ENCODE assay signal across 16 mouse cellular contexts in genomic region chr8:117548453-117548852, GRCm38 (mm10). TPM values are rescaled to one million over a fixed set of nuclear protein-coding genes. Genes with fewer than 3 reads are reported as not detected.
DNase-seq lines count a peak whose midpoint lies in the region; ATAC-seq lines count a peak whose summit lies in the region.
"Had no signal": no experiment of that assay in that cellular context is flagged by ENCODE, and none has a peak within 500 bp of the region (broad histone marks: within the 10 kb centered on the region; RNA-seq: fewer than 3 reads in every experiment).

No protein-coding gene starts in this region.

- no peaks in the 10 kb centered on the region for H3K27me3 ChIP-seq in liver, embryonic 11.5 days (replicated peaks; ENCODE audit: control insufficient read depth, insufficient read depth, low read length)
- H3K27me3 ChIP-seq: embryonic facial prominence, embryonic 15.5 days; heart, embryonic 13.5 days; lung, embryonic 15.5 days; neural tube, embryonic 15.5 days; Patski had no signal

- H3K4me2 ChIP-seq in liver, embryonic 11.5 days: no peak overlapping the region; the same call in 1 of the 2 replicates
- H3K4me2 ChIP-seq: embryonic facial prominence, embryonic 15.5 days; heart, embryonic 13.5 days; lung, embryonic 15.5 days; neural tube, embryonic 15.5 days had no signal

- H3K27ac ChIP-seq in liver, embryonic 11.5 days (ENCODE audit: low read depth, low read length): peak overlapping the region; percentile 60
- H3K27ac ChIP-seq: embryonic facial prominence, embryonic 15.5 days; heart, embryonic 13.5 days; lung, embryonic 15.5 days; neural tube, embryonic 15.5 days; stomach, postnatal 0 days had no signal

- no peak overlapping the region for H3K9ac ChIP-seq in liver, embryonic 11.5 days (ENCODE audit: low read depth, low read length)
- H3K9ac ChIP-seq: embryonic facial prominence, embryonic 15.5 days; heart, embryonic 13.5 days; lung, embryonic 15.5 days; neural tube, embryonic 15.5 days had no signal

- ATAC-seq in liver, embryonic 11.5 days (replicated peaks; ENCODE audit: low FRiP score): peak; percentile 84
- ATAC-seq: Patski had no signal

- no peak overlapping the region for H3K4me3 ChIP-seq in liver, embryonic 11.5 days (ENCODE audit: low read depth, low read length)
- H3K4me3 ChIP-seq: embryonic facial prominence, embryonic 15.5 days; heart, embryonic 13.5 days; lung, embryonic 15.5 days; neural tube, embryonic 15.5 days had no signal

- peaks cover 25% of the 10 kb centered on the region for H3K4me1 ChIP-seq in liver, embryonic 11.5 days (replicated peaks; ENCODE audit: control insufficient read depth, insufficient read depth, low read length)
- H3K4me1 ChIP-seq: embryonic facial prominence, embryonic 15.5 days; lung, embryonic 15.5 days; neural tube, embryonic 15.5 days had no signal

- H3K9me3 ChIP-seq in liver, embryonic 11.5 days (ENCODE audit: control insufficient read depth, low read length): no peaks in the 10 kb centered on the region
- H3K9me3 ChIP-seq: embryonic facial prominence, embryonic 15.5 days; heart, embryonic 13.5 days; lung, embryonic 15.5 days; neural tube, embryonic 15.5 days had no signal

- peak; percentile 26 for DNase-seq in spleen, adult 12 weeks (ENCODE audit: low spot score)
- DNase-seq in spleen, postnatal 14 days (ENCODE audit: low spot score in 2 of 2): no peak
- peak; percentile 60 for DNase-seq in liver, embryonic 11.5 days (ENCODE audit: low spot score)
- peak; percentile 77 for DNase-seq in naive thymus-derived CD4-positive, alpha-beta T cell, adult 2 months (ENCODE audit: low read depth)
- no peak for DNase-seq in ovary, adult 18-20 months (ENCODE audit: low spot score)
- DNase-seq in gastrocnemius, adult 8-10 months (ENCODE audit: low spot score in 2 of 2): no peak
- no peak for DNase-seq in frontal cortex, postnatal 10 days (ENCODE audit: low spot score in 2 of 2)
- no peak for DNase-seq in urinary bladder, postnatal 10 days (ENCODE audit: low spot score)
- DNase-seq: cerebellum, adult 11 months; kidney, postnatal 10 days had no signal

- 37% methylated on average over 4 of the region's 4 CpGs for WGBS in liver, embryonic 11.5 days

- H3K36me3 ChIP-seq in liver, embryonic 11.5 days (ENCODE audit: control insufficient read depth, insufficient read depth, low read length): no peaks in the 10 kb centered on the region
- H3K36me3 ChIP-seq: embryonic facial prominence, embryonic 15.5 days; heart, embryonic 13.5 days; lung, embryonic 15.5 days; neural tube, embryonic 15.5 days had no signal

RNA-seq across cellular contexts. Expression of gene Plcg2, which starts 50.4 kb away (rescaled TPM):
- polyA plus RNA-seq in liver, embryonic 11.5 days (2014; fragmentation: Nextera tagmentation; extraction: Ambion mirVana): 14.8 and 17.4 TPM in 2 replicates
- under 1 TPM; 0.51 to 0.74 (median 0.67) TPM for total RNA-seq in gastrocnemius, adult 8-10 months (2022)

Comparison
In these comparisons a context has a peak if more than half of its experiments do, and no peak if none do; other contexts are left out.
1. DNase-seq: peak in spleen, adult 12 weeks (single experiment), liver, embryonic 11.5 days (single experiment) and naive thymus-derived CD4-positive, alpha-beta T cell, adult 2 months (single experiment); none in spleen, postnatal 14 days (0 of 2), ovary, adult 18-20 months (single experiment), gastrocnemius, adult 8-10 months (0 of 2), frontal cortex, postnatal 10 days (0 of 2) and urinary bladder, postnatal 10 days (single experiment).